Mouse (Mus musculus) embryonic fibroblast, embryonic 13.5 days (primary cell): ENCODE results near the gene Cand1.

Source experiments
- CTCF ChIP-seq: IDR thresholded peaks from 2 replicates; pipeline ENCODE4 v1.5.1; 2011; ENCODE audit warnings: mild to moderate bottlenecking, control low read depth, low read length, moderate library complexity, borderline replicate concordance; ENCODE audit not compliant: insufficient read depth
- POLR2A ChIP-seq: IDR thresholded peaks from 2 replicates; pipeline ENCODE4 v1.6.1; 2011; ENCODE audit warnings: low read depth, mild to moderate bottlenecking, control low read depth, low read length, moderate library complexity

DNA sequence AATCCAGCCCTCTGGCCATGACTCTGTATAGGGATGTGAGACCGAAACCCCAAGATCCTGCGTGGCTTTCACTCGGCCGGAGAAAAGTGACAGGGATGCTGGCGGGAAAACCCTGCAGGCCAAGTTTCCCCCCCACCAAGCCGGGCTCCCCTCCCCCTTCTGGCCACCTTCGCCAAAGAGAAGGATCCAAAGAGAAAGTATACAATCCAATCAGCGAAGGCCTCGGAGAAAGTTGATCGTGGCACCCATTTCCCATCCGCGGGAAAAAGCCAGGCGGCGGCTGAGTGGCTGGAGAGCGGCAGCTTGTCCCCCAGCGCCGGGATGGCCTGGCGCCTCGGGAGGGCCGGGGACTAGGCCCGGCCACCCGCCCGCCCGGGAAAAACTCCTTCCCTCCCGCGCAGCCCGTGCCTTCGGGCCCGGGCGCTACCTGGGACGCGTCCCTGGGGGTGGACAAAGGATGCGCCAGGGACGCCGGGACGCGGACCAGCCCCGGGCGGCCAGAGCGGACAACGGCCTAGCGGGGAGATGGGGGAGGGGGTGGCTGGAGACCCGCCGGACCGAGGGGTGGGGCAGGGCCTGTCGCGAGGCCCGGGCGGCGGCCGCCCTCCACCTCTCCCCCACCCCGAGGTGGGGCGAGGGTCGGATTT is 747 bp downstream of the Cand1 start:
- no peak for TF ChIP-seq CTCF
- no peak for TF ChIP-seq POLR2A
